Mouse (Mus musculus) hindbrain, embryonic 15.5 days (tissue): ENCODE data around the gene Tpm4. TPM values are rescaled to one million over a fixed set of nuclear protein-coding genes. Genes with fewer than 3 reads are reported as not detected.
"Not testable (repeated sequence)": the region's sequence is repeated elsewhere in the genome, so short reads cannot be mapped to it uniquely, and the experiment has no call there.

Experiments
- ATAC-seq: fragments of 200-750 bp; cut with Nextera tagmentation; 2 replicates; pipeline ENCODE4 v1.8.0; 2017; ENCODE audit warnings: low read depth, moderate number of reproducible peaks, moderate TSS enrichment; ENCODE audit not compliant: low FRiP score
- H3K27ac ChIP-seq: fragments of 300-500 bp; sonication (generic); replicated peaks from 2 replicates; pipeline ENCODE4 v1.5.1; 2015; ENCODE audit warnings: mild to moderate bottlenecking, inconsistent platforms
- H3K27me3 ChIP-seq: fragments of 300-500 bp; sonication (generic); 2 replicates; pipeline ENCODE4 v1.6.1; 2015; ENCODE audit warnings: control low read depth, inconsistent platforms
- H3K36me3 ChIP-seq: fragments of 300-500 bp; sonication (generic); 2 replicates; pipeline ENCODE4 v1.6.1; 2015; ENCODE audit warnings: control low read depth, inconsistent platforms
- H3K4me1 ChIP-seq: fragments of 300-500 bp; sonication (generic); replicated peaks from 2 replicates; pipeline ENCODE4 v1.6.1; 2015; ENCODE audit warnings: control low read depth, inconsistent platforms
- H3K4me2 ChIP-seq: fragments of 300-500 bp; sonication (generic); 2 replicates; pipeline ENCODE4 v1.6.1; 2015; ENCODE audit warnings: moderate library complexity, mild to moderate bottlenecking, inconsistent platforms
- H3K4me3 ChIP-seq: fragments of 300-500 bp; sonication (generic); 2 replicates; pipeline ENCODE4 v1.5.1; 2015; ENCODE audit warnings: mild to moderate bottlenecking, inconsistent platforms
- H3K9ac ChIP-seq: fragments of 300-500 bp; sonication (generic); 2 replicates; pipeline ENCODE4 v1.6.1; 2015; ENCODE audit warnings: inconsistent platforms
- H3K9me3 ChIP-seq: fragments of 300-500 bp; sonication (generic); 2 replicates; pipeline ENCODE4 v1.6.1; 2016; ENCODE audit warnings: control low read depth, inconsistent platforms
- WGBS: fragments of 180-500 bp; shearing (Covaris S2); methylation state at CpG from one replicate; pipeline ENCODE4 v1.1.7; 2015; 5-methylcytosine and 5-hydroxymethylcytosine counted together
- polyA plus RNA-seq: library from polyadenylated mRNA; unstranded; fragments of >200 nt; fragmentation: Nextera tagmentation; extraction: Ambion mirVana; gene quantifications from 2 replicates; pipeline ENCODE4 v1.2.1, GENCODE M21; 2015

The Tpm4 gene
- polyA plus RNA-seq = 187 and 202 TPM in 2 replicates

DNA sequence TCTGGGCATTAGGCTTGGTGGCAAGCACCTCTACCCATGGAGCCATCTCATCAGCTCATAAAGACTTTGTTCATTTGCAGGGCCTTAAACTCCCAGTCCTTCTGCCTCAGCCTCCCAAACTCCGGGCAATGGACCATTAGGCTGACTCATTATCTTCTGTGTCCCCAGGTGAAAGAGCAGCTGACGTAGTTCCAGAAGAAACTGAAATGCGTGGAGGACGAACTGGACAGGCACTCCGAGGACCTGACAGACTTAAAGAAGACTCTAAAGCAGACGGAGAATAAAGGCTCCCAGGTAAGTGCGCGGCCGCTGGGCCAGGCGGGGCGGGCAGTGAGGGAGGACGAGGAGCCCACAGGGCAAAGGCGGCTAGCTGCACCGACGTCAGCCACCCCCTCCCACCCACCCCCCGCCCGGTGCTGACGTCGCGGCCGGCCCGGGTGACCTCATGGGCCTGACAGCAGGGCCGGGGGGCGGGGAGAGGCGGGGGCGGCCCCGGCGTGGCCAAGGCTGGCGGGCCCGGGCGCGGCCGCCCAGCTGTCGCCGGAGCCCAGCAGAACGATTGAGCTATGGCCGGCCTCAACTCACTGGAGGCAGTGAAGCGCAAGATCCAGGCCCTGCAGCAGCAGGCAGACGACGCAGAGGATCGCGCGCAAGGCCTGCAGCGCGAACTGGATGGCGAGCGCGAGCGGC lies at the start of gene Tpm4:
Gene Tpm4 (plus strand): TSS at position 220 of the 690 bp plus-strand sequence.
- peak within 1 kb of the TSS; percentile 88 for H3K27ac ChIP-seq
- no peaks in the 10 kb centered on the region for H3K9me3 ChIP-seq
- H3K36me3 ChIP-seq = peaks cover 11% of the 10 kb centered on the region
- H3K27me3 ChIP-seq = no peaks in the 10 kb centered on the region
- peak; percentile 83 for ATAC-seq
- peak within 1 kb of the TSS; percentile 73 for H3K4me3 ChIP-seq
- peaks cover 18% of the 10 kb centered on the region for H3K4me1 ChIP-seq
- under 1% methylated on average over 42 of the region's 49 CpGs for WGBS
- peak within 1 kb of the TSS; percentile 85 for H3K9ac ChIP-seq
- peak within 1 kb of the TSS; percentile 76 for H3K4me2 ChIP-seq

DNA sequence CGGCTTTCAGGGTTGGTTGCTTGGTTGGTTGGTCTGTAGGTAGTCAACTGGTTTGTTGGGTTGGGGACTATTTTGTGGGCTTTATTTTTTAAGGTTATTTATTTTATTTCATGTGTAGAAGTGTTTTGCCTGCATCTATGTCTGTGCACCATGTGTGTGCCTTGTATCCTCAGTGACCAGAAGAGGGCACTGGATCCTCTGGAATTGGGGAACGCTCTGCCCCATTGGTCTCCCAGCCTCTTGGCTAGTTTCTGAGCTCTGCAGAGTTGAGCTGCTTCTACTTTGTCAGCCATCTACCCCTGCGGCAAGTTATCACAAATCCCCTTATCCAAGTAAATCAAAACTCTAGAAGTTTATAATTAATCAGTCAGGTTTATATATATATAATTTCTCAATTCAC lies 47.2 kb upstream of the Tpm4 start:
- H3K9ac ChIP-seq, H3K36me3 ChIP-seq, H3K4me3 ChIP-seq, H3K4me2 ChIP-seq, ATAC-seq, H3K9me3 ChIP-seq, H3K27ac ChIP-seq, H3K27me3 ChIP-seq, H3K4me1 ChIP-seq: not testable (repeated sequence)
- 85% methylated on average over 3 of the region's 3 CpGs for WGBS

DNA sequence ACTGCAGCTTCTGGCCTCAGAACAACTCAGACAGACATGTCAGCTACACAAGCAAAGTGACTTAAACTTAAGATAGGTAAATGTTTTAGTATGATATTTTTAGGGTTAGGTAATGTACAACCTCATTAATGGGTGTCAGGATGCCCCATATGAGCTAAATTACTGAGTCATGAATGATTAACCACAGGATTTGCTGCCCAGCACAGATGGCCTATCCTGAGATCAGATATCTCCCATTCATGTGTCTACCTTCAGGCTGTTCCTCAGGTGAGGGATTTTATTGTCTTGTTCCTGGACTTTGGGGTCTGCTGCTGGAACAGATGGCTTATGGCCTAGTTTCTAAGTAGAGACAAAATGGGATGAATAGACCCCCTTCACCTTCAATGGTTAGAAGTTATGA lies 38.1 kb upstream of the Tpm4 start:
- H3K36me3 ChIP-seq = not testable (repeated sequence)

DNA sequence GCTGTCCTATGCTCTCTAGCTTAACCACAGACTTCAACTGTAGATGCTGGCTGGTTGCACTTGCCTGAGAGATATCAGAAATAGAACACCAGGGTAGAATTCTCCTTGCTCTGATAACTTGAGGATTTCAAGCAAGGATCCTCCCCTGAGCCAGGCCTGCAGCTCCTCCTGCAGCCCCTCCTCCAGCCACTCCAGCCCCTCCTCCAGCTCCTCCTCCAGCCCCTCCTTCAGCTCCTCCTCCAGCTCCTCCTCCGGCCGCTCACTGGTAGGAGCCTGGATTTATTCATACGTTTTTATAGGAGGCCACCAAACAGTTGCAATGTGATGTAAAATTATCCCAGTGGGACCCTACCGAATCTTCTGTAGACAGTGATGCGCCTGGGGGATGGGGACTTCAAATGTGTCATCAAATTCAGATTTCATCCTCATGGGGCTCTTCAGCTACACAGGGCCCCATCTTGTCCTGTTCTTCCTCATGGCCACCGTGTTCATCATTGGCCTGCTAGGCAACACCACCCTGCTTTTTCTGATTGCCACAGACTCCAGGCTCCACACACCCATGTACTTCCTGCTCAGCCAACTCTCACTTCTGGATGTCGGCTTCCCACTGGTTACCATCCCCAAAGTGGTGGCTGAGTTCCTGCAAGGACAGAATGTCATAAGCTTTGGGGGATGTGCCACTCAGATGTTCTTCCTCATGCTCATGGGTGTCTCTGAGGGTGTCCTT lies 35.2 kb upstream of the Tpm4 start:
- not testable (repeated sequence) for H3K27me3 ChIP-seq, H3K4me2 ChIP-seq, H3K27ac ChIP-seq, ATAC-seq, H3K4me3 ChIP-seq, H3K4me1 ChIP-seq, H3K9me3 ChIP-seq, H3K36me3 ChIP-seq, H3K9ac ChIP-seq
- 55% methylated on average over 6 of the region's 7 CpGs for WGBS

More for the DNA sequence above, 38.1 kb upstream of the Tpm4 start:
- not testable (repeated sequence) for H3K27me3 ChIP-seq, H3K4me1 ChIP-seq, H3K9me3 ChIP-seq, H3K4me2 ChIP-seq, H3K27ac ChIP-seq, H3K9ac ChIP-seq, H3K4me3 ChIP-seq, ATAC-seq

DNA sequence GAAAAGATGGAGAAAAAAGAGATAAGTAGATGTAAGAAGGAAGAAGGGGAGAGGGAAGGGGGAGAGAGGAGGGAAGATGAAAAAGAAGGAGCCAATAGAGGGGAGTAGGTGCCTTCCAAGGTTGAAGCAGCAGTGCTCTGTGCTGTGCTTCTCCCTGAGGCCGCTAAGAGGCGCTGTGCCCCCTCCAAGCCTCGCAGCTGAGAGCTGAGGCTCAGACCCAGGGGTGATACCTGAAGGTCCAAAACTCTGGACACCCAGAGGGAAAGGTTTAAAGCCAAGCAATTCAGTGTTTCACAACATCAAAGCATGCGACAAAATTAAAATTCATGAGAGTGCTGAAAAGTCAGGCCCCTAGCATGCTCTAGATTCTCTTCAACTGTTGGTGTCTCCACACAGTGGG lies 29.6 kb upstream of the Tpm4 start:
- Histone ChIP-seq H3K4me3 (no peak overlapping the region), H3K9ac (no peak overlapping the region), H3K36me3 (no peaks in the 10 kb centered on the region), H3K4me2 (no peak overlapping the region), H3K9me3 (0 out of 2 replicates have a peak, but pooled peaks cover 2% of the 10 kb centered on the region), H3K4me1 (no peaks in the 10 kb centered on the region), H3K27me3 (no peaks in the 10 kb centered on the region), H3K27ac (no peak overlapping the region)
- no peak for ATAC-seq
- 22% methylated on average over 4 of the region's 4 CpGs for WGBS

DNA sequence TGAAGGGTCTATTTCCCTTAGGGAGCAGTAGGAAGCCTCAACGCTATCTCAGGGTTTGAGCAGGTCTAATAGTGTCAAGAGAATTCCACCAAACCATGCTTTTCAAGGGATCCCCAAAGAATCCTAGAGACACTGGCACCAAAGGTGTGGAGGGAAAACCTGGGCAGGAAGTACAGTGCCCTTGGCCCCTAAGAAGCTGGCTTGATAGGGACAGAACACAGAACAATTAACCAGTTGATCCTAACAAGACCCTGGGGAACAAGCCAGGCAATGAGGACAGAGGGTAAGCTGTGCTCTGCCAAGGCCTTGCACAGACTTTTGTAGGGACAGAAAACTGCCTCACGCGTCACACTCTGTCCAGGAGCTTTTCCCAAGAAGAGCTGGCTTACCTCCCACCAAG lies 28.0 kb upstream of the Tpm4 start, which contains the start of gene Olfr374:
Gene Olfr374 (plus strand): TSS at position 301 of the 400 bp plus-strand sequence.
- Histone ChIP-seq H3K9ac (no peak within 1 kb of the TSS), H3K4me2 (no peak within 1 kb of the TSS), H3K9me3 (0 out of 2 replicates have a peak, but pooled peaks cover 2% of the 10 kb centered on the region), H3K4me1 (no peaks in the 10 kb centered on the region), H3K4me3 (no peak within 1 kb of the TSS), H3K36me3 (no peaks in the 10 kb centered on the region), H3K27ac (no peak within 1 kb of the TSS), H3K27me3 (no peaks in the 10 kb centered on the region)
- ATAC-seq = no peak
- WGBS = 93% methylated on average over 3 of the region's 3 CpGs

DNA sequence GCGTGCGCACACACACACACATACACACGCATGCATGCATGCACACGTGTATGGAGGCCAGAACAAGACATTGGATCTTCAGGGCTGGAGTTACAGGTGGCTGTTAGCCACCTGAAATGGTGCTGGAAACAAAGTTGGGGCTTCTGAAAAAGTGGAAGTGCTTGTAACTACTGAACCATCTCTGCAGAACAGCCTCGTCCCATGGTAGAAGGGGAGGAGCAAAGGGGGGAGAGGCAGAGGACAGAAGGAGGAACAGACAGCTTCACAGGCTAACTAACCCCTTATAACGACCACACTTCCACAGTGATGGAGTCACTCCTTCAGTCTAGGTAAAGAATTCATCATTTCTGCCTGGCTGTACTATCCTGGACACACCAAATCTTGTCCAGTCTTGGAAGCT lies 23.9 kb upstream of the Tpm4 start:
- no peak overlapping the region for H3K4me3 ChIP-seq
- no peak for ATAC-seq
- H3K9ac ChIP-seq = no peak overlapping the region
- no peak overlapping the region for H3K4me2 ChIP-seq
- no peaks in the 10 kb centered on the region for H3K9me3 ChIP-seq
- H3K36me3 ChIP-seq = no peaks in the 10 kb centered on the region
- WGBS = 83% methylated on average over 6 of the region's 6 CpGs
- H3K4me1 ChIP-seq = no peaks in the 10 kb centered on the region
- no peaks in the 10 kb centered on the region for H3K27me3 ChIP-seq
- H3K27ac ChIP-seq = no peak overlapping the region

DNA sequence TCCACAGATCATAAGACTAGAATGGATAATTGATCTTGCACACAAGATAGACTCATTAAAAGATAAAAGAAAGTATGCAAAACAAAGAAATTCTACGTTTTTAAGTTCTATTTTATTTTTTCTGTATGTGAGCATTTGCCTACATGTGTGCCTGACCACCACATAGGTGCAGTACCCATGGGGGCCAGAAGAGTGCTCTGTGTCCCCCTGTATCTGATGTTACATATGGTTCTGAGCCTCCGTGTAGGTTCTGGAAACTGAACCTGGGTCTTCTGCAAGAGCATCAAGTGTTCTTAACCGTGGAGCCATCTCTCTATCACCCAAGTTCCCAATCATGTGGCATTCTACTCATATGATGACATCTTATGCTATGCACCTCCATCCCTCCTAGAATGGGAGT lies 22.3 kb upstream of the Tpm4 start:
- Histone ChIP-seq H3K4me3 (no peak overlapping the region), H3K36me3 (no peaks in the 10 kb centered on the region), H3K27ac (no peak overlapping the region), H3K9me3 (no peaks in the 10 kb centered on the region), H3K27me3 (no peaks in the 10 kb centered on the region), H3K9ac (no peak overlapping the region), H3K4me2 (no peak overlapping the region), H3K4me1 (no peaks in the 10 kb centered on the region)
- WGBS = 77% methylated on average over 3 of the region's 3 CpGs
- ATAC-seq = no peak

DNA sequence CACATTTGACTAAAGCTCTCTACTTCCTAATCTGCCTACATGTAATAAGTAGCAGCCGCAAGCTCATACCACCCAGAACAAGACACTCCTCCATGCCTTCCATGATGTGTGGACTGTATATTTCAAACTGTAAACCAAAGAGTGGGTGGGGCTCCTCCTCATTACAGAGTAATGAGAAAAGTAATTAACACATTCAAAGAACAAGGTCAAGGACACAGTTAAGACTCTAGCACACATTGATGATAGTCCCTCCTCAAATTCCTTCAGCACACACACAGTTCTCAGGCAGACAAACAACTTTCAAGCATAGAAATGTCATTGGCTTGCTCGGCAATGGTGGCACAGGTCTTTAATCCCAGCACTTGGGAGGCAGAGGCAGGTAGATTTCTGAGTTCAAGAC lies 19.6 kb upstream of the Tpm4 start:
- H3K4me2 ChIP-seq = no peak overlapping the region
- no peak overlapping the region for H3K27ac ChIP-seq
- no peaks in the 10 kb centered on the region for H3K4me1 ChIP-seq
- H3K9ac ChIP-seq = no peak overlapping the region
- no peaks in the 10 kb centered on the region for H3K9me3 ChIP-seq
- H3K4me3 ChIP-seq = no peak overlapping the region
- no peaks in the 10 kb centered on the region for H3K36me3 ChIP-seq
- no peaks in the 10 kb centered on the region for H3K27me3 ChIP-seq
- no peak for ATAC-seq
- WGBS = 93% methylated on average over 2 of the region's 2 CpGs

DNA sequence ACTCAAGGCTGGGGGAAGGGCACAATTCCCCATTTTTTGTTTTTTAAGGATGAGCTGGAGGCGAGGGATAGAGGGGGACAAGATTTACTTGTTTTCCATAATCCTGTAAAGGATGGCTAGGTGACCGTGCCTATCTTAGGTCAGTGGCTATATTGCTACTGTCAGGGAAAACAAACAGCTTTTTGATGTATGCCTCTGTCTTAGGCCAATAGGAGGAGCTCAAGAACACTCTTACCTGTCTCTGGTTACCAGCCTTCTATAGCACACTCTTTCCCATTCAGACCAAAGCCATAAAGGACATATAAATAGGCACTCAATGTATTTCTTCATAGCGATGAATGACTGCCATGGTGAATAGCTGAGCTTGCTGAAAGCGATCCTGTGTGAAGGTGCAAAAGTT lies 16.2 kb upstream of the Tpm4 start:
- ATAC-seq = no peak
- 54% methylated on average over 4 of the region's 4 CpGs for WGBS
- Histone ChIP-seq H3K27me3 (no peaks in the 10 kb centered on the region), H3K4me1 (no peaks in the 10 kb centered on the region), H3K4me3 (no peak overlapping the region), H3K9me3 (no peaks in the 10 kb centered on the region), H3K36me3 (no peaks in the 10 kb centered on the region), H3K9ac (no peak overlapping the region), H3K4me2 (no peak overlapping the region), H3K27ac (no peak overlapping the region)

DNA sequence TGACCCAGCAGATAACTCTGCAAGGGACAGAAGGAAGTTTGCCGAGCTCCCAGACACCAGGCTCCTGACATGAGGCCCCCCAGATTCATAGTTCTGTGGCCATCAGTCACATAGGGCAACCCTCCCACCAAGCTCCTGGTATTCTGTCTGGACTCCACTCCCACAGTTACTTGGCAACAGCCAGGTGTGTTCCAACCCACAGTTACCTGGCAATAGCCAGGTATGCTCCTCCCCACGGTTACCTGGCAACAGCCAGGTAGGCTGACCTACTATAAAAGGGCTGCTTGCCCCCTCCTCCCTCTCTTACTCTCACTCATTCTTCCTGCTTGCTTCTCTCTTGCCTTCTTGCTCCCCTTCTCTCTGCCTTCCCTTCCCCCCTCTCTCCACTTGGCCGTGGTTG lies 13.3 kb upstream of the Tpm4 start:
- H3K4me3 ChIP-seq, H3K27me3 ChIP-seq, H3K4me1 ChIP-seq, ATAC-seq, H3K36me3 ChIP-seq, H3K27ac ChIP-seq, H3K9ac ChIP-seq, H3K4me2 ChIP-seq, H3K9me3 ChIP-seq: not testable (repeated sequence)
- WGBS = 62% methylated on average over 3 of the region's 3 CpGs

DNA sequence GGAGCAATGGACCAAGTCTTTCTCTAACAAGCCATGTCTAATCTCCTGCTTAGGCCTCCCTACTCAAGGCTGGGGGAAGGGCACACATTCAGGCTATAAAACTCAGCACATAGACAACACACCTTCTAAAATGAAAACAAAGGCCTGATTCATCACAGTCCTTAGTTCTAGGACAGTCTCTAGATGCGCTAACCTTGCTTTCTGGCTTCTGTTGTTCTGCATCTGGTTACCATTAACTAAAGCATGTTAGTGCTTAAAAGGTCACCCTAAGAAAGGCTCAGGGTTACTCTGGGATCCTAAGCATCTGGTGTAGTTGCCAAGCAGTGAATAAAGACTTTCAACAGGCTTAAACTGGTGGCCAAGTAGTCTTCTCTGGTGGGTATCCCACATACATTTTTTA lies 12.8 kb upstream of the Tpm4 start:
- Histone ChIP-seq H3K9me3 (no peaks in the 10 kb centered on the region), H3K27me3 (no peaks in the 10 kb centered on the region), H3K4me1 (no peaks in the 10 kb centered on the region), H3K36me3 (no peaks in the 10 kb centered on the region), H3K9ac (no peak overlapping the region), H3K4me3 (no peak overlapping the region), H3K27ac (no peak overlapping the region), H3K4me2 (no peak overlapping the region)
- 69% methylated on average over 1 of the region's 1 CpGs for WGBS
- ATAC-seq = no peak
